Mouse (Mus musculus) forebrain, embryonic 14.5 days (tissue): ENCODE results near the gene Xpot. TPM values are rescaled to one million over a fixed set of nuclear protein-coding genes. Genes with fewer than 3 reads are reported as not detected.

ENCODE experiments used
- ATAC-seq: fragments of 200-750 bp; cut with Nextera tagmentation; 2 replicates; pipeline ENCODE4 v1.8.0; 2017; ENCODE audit warnings: mild to moderate bottlenecking, moderate library complexity
- DNase-seq: peaks from one replicate; pipeline ENCODE4 v3.0.0-alpha.2; 2015; ENCODE audit warnings: low spot score
- H3K27ac ChIP-seq: fragments of 300-500 bp; sonication (generic); 2 replicates; pipeline ENCODE4 v1.5.1; 2014; ENCODE audit warnings: low read depth, mild to moderate bottlenecking, control low read depth, low read length, moderate library complexity
- H3K27me3 ChIP-seq: fragments of 300-500 bp; sonication (generic); replicated peaks from 2 replicates; pipeline ENCODE4 v1.6.1; 2014; ENCODE audit warnings: low read length, control low read depth, mixed read lengths; ENCODE audit not compliant: control insufficient read depth, insufficient read depth
- H3K36me3 ChIP-seq: fragments of 300-500 bp; sonication (generic); 2 replicates; pipeline ENCODE4 v1.6.1; 2014; ENCODE audit warnings: low read length, control low read depth; ENCODE audit not compliant: control insufficient read depth, insufficient read depth
- H3K4me1 ChIP-seq: fragments of 300-500 bp; sonication (generic); 2 replicates; pipeline ENCODE4 v1.6.1; 2014; ENCODE audit warnings: antibody characterized with exemption, low read length, control low read depth; ENCODE audit not compliant: control insufficient read depth, insufficient read depth
- H3K4me2 ChIP-seq: fragments of 300-500 bp; sonication (generic); 2 replicates; pipeline ENCODE4 v1.6.1; 2014; ENCODE audit warnings: mild to moderate bottlenecking, control low read depth, low read length
- H3K4me3 ChIP-seq: fragments of 300-500 bp; sonication (generic); 2 replicates; pipeline ENCODE4 v1.5.1; 2014; ENCODE audit warnings: low read depth, low read length, control low read depth
- H3K9ac ChIP-seq: fragments of 300-500 bp; sonication (generic); 2 replicates; pipeline ENCODE4 v1.6.1; 2014; ENCODE audit warnings: mild to moderate bottlenecking, low read length, control low read depth, moderate library complexity
- H3K9me3 ChIP-seq: fragments of 300-500 bp; sonication (generic); replicated peaks from 2 replicates; pipeline ENCODE4 v1.6.1; 2016; ENCODE audit warnings: low read length, control low read depth, mixed read lengths; ENCODE audit not compliant: control insufficient read depth
- WGBS: fragments of 180-500 bp; shearing (Covaris S2); extraction: QIAGEN DNeasy Blood & Tissue Kit; methylation state at CpG from one replicate; pipeline ENCODE4 v1.1.7; 2014; 5-methylcytosine and 5-hydroxymethylcytosine counted together
- polyA plus RNA-seq: library from polyadenylated mRNA; unstranded; fragments of >200 nt; fragmentation: Nextera tagmentation; extraction: Ambion mirVana; gene quantifications from 2 replicates; pipeline ENCODE4 v1.2.1, GENCODE M21; 2014

Xpot gene
- polyA plus RNA-seq, 1 experiment from 2014 or later = 29.5 TPM

DNA sequence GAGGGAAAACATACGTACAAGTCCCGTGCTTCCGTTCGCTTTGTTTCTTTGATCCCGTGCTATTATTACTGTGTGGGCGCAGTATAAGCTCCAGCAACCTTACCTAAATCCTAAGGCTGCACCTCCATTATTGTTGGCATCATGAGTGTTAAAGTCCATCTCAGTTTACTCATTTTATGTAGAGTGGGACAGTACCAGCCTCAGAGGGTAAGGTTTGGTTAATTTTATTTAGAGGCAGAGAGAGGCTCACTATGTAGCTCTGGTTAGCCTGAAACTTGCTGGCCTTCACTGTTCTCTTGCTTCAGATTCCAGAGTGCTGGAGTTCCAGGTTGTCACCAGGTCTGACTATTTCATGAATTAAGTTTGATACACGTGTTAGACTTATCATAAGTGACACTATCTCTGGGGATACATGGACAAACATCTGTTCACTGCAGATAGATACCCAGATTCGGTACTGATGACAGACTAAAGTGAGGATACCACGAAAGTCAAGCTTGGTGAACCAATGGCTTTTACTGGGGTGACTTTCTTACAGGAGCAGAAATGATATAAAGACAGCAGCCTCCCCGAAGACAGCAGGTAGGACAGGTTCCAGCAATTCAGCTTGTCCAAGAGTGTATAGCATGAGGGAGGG is 1.2 kb upstream of the Xpot start:
- H3K27ac ChIP-seq = no peak overlapping the region
- H3K36me3 ChIP-seq = peaks cover 2% of the 10 kb centered on the region
- H3K9me3 ChIP-seq = no peaks in the 10 kb centered on the region
- ATAC-seq (no peak), DNase-seq (no peak)
- no peak overlapping the region for H3K9ac ChIP-seq
- H3K4me2 ChIP-seq = no peak overlapping the region
- H3K27me3 ChIP-seq = no peaks in the 10 kb centered on the region
- peaks cover 9% of the 10 kb centered on the region; the same call in 1 of the 2 replicates for H3K4me1 ChIP-seq
- no peak overlapping the region for H3K4me3 ChIP-seq
- 83% methylated on average over 10 of the region's 10 CpGs for WGBS

DNA sequence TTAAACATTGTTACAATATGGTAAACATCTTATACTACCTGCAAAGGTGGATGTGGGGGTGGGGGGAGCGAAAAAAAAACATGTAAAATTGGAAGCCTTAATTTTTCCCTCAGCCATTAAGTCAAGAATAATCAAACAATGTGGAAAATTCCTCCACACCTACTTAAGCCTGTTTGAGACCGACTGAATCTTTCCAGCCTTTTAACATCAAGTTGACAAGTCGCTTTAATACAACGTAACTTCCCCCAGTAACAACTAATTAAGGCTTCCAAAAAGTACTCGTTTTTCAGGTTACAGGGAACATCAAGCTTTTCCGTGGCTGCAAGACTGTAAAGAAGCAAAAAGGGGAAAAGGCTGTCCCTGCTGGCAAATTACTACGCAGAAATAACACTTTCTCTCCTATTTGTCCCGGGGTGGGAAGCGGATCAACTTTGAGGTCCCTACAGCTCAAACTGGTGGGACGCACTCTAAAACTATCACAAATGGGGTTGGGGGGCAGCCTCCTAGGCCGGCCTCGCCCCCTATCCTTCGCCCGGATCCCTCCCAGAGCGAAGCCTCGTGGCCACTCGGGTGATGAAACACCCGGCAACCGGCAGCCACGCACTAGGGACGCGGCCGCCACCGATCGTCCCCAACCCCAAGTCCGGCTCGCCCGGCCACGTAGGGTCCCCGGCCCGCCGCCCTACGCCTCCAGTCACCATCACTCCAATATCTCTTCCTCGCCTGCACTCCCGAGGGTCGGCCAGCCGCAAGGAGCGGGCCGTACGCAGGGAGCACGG is 536 bp downstream of the Xpot start:
- H3K9me3 ChIP-seq = no peaks in the 10 kb centered on the region
- peaks cover 14% of the 10 kb centered on the region for H3K36me3 ChIP-seq
- under 1% methylated on average over 37 of the region's 41 CpGs for WGBS
- H3K27me3 ChIP-seq = no peaks in the 10 kb centered on the region
- H3K27ac ChIP-seq = peak overlapping the region; percentile 91
- ATAC-seq (no peak), DNase-seq (no peak)
- H3K4me3 ChIP-seq = peak overlapping the region; percentile 71
- peaks cover 9% of the 10 kb centered on the region; the same call in 1 of the 2 replicates for H3K4me1 ChIP-seq
- H3K4me2 ChIP-seq = peak overlapping the region; percentile 74
- H3K9ac ChIP-seq = peak overlapping the region; percentile 76

DNA sequence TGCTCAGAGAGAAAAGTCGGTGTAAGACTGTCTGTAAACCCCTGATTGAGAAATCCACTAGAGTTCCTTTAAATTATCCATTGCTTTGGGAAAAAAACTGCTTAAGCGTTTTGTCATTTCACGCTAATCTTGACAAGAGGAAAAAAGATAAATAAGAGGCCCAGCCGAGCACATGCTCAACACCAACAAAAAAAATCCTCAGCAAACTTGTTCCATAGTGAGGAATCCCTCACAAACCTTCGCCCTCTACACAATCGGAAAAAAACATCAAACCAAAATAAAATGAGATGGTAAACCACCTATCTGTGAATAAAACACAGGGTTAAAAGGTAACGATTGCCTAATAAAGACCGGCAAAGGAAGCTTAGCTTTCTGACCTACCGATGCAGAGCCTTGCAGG is 1.1 kb downstream of the Xpot start:
- Histone ChIP-seq H3K9ac (peak overlapping the region; percentile 76), H3K4me1 (peaks cover 9% of the 10 kb centered on the region; the same call in 1 of the 2 replicates), H3K9me3 (no peaks in the 10 kb centered on the region), H3K27ac (no peak overlapping the region), H3K36me3 (peaks cover 18% of the 10 kb centered on the region), H3K4me3 (peak overlapping the region; percentile 71), H3K27me3 (no peaks in the 10 kb centered on the region), H3K4me2 (peak overlapping the region; percentile 74)
- ATAC-seq (no peak), DNase-seq (no peak)
- WGBS = 21% methylated on average over 9 of the region's 9 CpGs

DNA sequence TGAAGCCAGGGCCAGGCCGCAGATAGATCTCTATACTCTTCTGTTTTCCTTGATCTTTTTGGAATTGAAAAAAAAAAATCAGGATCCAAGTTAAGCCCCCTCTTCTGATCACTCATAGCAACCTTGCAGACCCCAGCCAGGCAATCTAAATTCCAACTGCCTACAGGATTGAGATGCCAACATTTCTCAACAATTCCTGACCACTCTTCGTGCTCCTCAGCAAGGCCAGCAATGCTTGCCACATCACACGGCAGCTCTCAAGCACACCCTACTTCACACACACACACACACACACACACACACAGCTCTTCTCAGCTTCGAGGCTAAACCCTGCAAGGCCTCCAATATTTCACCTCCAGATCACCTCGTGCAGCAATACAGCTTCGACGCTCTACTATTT is 2.5 kb downstream of the Xpot start:
- peaks cover 29% of the 10 kb centered on the region for H3K36me3 ChIP-seq
- H3K4me3 ChIP-seq = no peak overlapping the region
- H3K27me3 ChIP-seq = no peaks in the 10 kb centered on the region
- DNase-seq (no peak), ATAC-seq (no peak)
- H3K27ac ChIP-seq = no peak overlapping the region
- 88% methylated on average over 7 of the region's 7 CpGs for WGBS
- no peaks in the 10 kb centered on the region for H3K9me3 ChIP-seq
- peaks cover 9% of the 10 kb centered on the region; the same call in 1 of the 2 replicates for H3K4me1 ChIP-seq
- H3K9ac ChIP-seq = no peak overlapping the region
- no peak overlapping the region for H3K4me2 ChIP-seq

DNA sequence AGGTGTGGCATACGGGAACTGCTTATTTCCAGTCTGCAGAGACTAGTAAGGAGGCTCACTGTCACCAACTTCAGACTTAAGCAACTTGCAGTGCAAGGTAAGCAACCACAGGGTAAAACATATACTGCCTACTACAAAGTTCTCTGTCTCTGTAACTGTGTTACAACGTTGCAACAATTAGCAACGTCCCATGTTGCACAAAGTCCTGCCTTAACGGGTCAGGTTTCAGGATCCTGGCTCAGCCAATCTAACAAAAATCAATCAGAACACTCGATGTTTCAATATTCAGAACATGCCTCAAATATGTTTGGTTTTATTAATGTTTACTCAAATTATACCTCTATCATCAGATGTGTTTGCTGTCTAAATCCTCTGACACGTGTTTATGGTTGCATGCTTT is 3.7 kb downstream of the Xpot start:
- no peak overlapping the region for H3K4me3 ChIP-seq
- peaks cover 9% of the 10 kb centered on the region; the same call in 1 of the 2 replicates for H3K4me1 ChIP-seq
- peaks cover 40% of the 10 kb centered on the region for H3K36me3 ChIP-seq
- 88% methylated on average over 6 of the region's 6 CpGs for WGBS
- no peak for DNase-seq
- no peak for ATAC-seq
- no peak overlapping the region for H3K27ac ChIP-seq
- no peak overlapping the region for H3K4me2 ChIP-seq
- H3K27me3 ChIP-seq = no peaks in the 10 kb centered on the region
- no peak overlapping the region for H3K9ac ChIP-seq
- H3K9me3 ChIP-seq = no peaks in the 10 kb centered on the region

DNA sequence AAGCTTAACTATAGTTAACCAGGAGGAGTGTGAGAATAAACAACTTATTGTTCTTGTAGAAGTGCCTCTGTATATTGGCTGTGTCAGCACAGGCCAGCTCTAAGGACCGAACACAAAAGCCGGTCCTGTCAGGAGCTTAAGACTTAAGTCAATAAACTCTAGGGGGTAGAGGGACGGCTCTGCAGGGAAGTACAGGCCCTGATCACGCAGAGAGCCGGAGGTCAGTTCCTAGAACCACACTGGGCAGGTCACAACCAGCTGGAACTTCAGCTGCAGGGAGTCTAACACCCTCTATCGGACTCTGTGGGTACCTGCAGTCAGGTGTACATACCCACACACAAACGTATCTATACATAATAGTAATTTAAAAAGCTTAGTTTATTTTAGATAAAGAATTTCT is 10.2 kb downstream of the Xpot start:
- H3K27ac ChIP-seq = no peak overlapping the region
- no peak for DNase-seq
- H3K27me3 ChIP-seq = no peaks in the 10 kb centered on the region
- 45% methylated on average over 7 of the region's 7 CpGs for WGBS
- no peak overlapping the region for H3K4me2 ChIP-seq
- H3K36me3 ChIP-seq = peaks cover 83% of the 10 kb centered on the region
- H3K4me1 ChIP-seq = no peaks in the 10 kb centered on the region
- no peak for ATAC-seq
- H3K9ac ChIP-seq = no peak overlapping the region
- no peak overlapping the region for H3K4me3 ChIP-seq
- H3K9me3 ChIP-seq = no peaks in the 10 kb centered on the region

DNA sequence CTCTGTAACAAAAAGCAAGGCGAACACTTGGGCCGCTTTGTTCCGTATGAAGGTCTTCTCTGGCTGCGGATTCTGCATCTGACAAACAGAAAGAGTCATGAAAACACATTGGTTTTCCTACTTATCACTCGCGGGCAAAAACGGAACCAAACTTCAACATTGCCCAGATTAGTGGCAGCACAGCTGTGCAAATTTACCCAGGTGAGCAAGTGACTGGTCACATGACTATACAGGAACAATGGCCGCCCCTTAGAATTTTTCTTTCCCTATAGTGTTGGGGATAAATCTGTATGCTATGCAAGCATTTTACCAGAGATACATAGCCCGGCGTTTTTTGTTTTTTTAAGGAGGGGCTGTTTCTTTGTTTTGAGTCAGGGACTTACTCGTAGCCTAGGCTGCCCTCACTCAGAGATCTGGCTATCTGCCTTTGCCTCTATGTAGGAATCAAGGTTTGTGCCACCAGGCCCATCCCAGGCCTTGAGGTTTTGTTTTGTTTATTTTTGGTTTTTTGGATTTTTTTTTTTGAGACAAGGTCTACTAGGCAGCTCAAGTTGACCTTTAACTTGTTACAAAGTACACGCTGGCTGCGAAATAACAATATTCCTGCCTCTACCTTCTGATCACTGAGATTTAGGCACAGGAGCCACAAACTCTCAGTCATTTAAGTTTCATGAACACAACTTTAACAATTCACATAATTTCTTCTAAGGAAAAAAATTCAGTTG is 10.8 kb downstream of the Xpot start:
- no peaks in the 10 kb centered on the region for H3K4me1 ChIP-seq
- peaks cover 86% of the 10 kb centered on the region for H3K36me3 ChIP-seq
- no peak overlapping the region for H3K4me2 ChIP-seq
- ATAC-seq = no peak
- WGBS = 93% methylated on average over 13 of the region's 13 CpGs
- DNase-seq = no peak
- no peak overlapping the region for H3K9ac ChIP-seq
- H3K27me3 ChIP-seq = no peaks in the 10 kb centered on the region
- H3K27ac ChIP-seq = no peak overlapping the region
- H3K9me3 ChIP-seq = no peaks in the 10 kb centered on the region
- H3K4me3 ChIP-seq = no peak overlapping the region

DNA sequence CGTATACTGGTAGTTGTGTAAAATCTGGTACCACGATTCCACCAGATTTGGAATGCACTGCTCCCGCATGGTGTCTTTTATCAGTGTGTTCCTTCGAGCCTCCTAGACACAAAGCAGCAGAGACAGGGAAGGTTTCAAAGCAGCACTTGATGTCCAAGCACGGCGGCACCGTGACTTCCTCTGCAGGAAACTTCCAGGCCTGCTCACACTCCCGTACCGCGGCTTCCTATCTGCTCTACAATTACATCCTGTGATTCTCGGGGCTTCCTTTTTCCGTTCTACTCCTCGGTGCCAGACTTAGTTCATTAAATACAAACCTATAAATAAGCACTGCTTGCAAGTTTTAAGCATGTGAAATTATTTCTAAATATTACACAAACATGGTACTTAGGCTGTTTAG is 12.6 kb downstream of the Xpot start:
- 98% methylated on average over 13 of the region's 13 CpGs for WGBS
- Histone ChIP-seq H3K9me3 (no peaks in the 10 kb centered on the region), H3K27ac (no peak overlapping the region), H3K4me2 (no peak overlapping the region), H3K36me3 (peaks cover 85% of the 10 kb centered on the region), H3K4me1 (no peaks in the 10 kb centered on the region), H3K9ac (no peak overlapping the region), H3K4me3 (no peak overlapping the region), H3K27me3 (no peaks in the 10 kb centered on the region)
- ATAC-seq (no peak), DNase-seq (no peak)
